8 mouse cellular contexts compared by ENCODE assay signal in genomic region chrX:106010762-106011161, GRCm38 (mm10). TPM values are rescaled to one million over a fixed set of nuclear protein-coding genes. Genes with fewer than 3 reads are reported as not detected.
DNase-seq lines count a peak whose midpoint lies in the region; ATAC-seq and TF ChIP-seq lines count a peak whose summit lies in the region.

No protein-coding gene starts in this region.

- H3K4me1 ChIP-seq in heart, postnatal 0 days (ENCODE audit: control insufficient read depth, insufficient read depth) = no peaks in the 10 kb centered on the region; the same call in 1 of the 2 replicates
- peaks cover 3% of the 10 kb centered on the region; the same call in 1 of the 2 replicates for H3K4me1 ChIP-seq in hindbrain, embryonic 12.5 days
- no peaks in the 10 kb centered on the region for H3K4me1 ChIP-seq in midbrain, embryonic 12.5 days

- H3K9me3 ChIP-seq in heart, postnatal 0 days (replicated peaks; ENCODE audit: control insufficient read depth, low read length) = no peaks in the 10 kb centered on the region
- H3K9me3 ChIP-seq in hindbrain, embryonic 12.5 days (replicated peaks) = no peaks in the 10 kb centered on the region
- no peaks in the 10 kb centered on the region for H3K9me3 ChIP-seq in midbrain, embryonic 12.5 days

- no peak for ATAC-seq in heart, postnatal 0 days (ENCODE audit: insufficient read depth, low read depth)
- ATAC-seq in hindbrain, embryonic 12.5 days (ENCODE audit: low FRiP score) = no peak
- no peak for ATAC-seq in midbrain, embryonic 12.5 days (ENCODE audit: low FRiP score, low read depth)

- no peak for DNase-seq in heart, postnatal 0 days (ENCODE audit: low spot score)
- no peak for DNase-seq in heart, postnatal 10 days
- peak; percentile 8 for DNase-seq in ZHBTc4 (ENCODE audit: low read depth, low spot score)
- DNase-seq in cerebellum, adult 18-20 months = no peak
- DNase-seq in layer of hippocampus, postnatal 25 days (ENCODE audit: extremely low spot score in 1 of 2, low spot score in 1 of 2) = no peak
- DNase-seq in frontal cortex, postnatal 10 days (ENCODE audit: low spot score in 2 of 2) = no peak

- H3K4me3 ChIP-seq in heart, postnatal 0 days (ENCODE audit: low read depth, low read length) = peak overlapping the region; percentile 71
- peak overlapping the region; percentile 51 for H3K4me3 ChIP-seq in hindbrain, embryonic 12.5 days
- H3K4me3 ChIP-seq in midbrain, embryonic 12.5 days = peak overlapping the region; percentile 56

- peak overlapping the region; percentile 65; the same call in 1 of the 2 replicates for H3K9ac ChIP-seq in heart, postnatal 0 days (replicated peaks; ENCODE audit: low read depth, low read length)
- peak overlapping the region; percentile 53; the same call in 1 of the 2 replicates for H3K9ac ChIP-seq in hindbrain, embryonic 12.5 days
- H3K9ac ChIP-seq in midbrain, embryonic 12.5 days (replicated peaks) = peak overlapping the region; percentile 53

- peak overlapping the region; percentile 67 for H3K4me2 ChIP-seq in heart, postnatal 0 days (ENCODE audit: low read depth, low read length)
- H3K4me2 ChIP-seq in hindbrain, embryonic 12.5 days (replicated peaks) = peak overlapping the region; percentile 50
- peak overlapping the region; percentile 53 for H3K4me2 ChIP-seq in midbrain, embryonic 12.5 days (replicated peaks)

- H3K36me3 ChIP-seq in heart, postnatal 0 days (replicated peaks; ENCODE audit: control insufficient read depth, insufficient read depth, low read length) = no peaks in the 10 kb centered on the region
- H3K36me3 ChIP-seq in hindbrain, embryonic 12.5 days = no peaks in the 10 kb centered on the region
- H3K36me3 ChIP-seq in midbrain, embryonic 12.5 days = no peaks in the 10 kb centered on the region

- intact Hi-C loops in heart, postnatal 10 days (cut with DNase I) = loop anchor here (2.0 to 10.0 kb wide), 3 partner anchors 82 to 886 kb away; partner anchors contain the start of genes Atrx and Magee1

- 13% methylated on average over 3 of the region's 3 CpGs for WGBS in heart, postnatal 0 days
- WGBS in hindbrain, embryonic 12.5 days = 23% methylated on average over 2 of the region's 3 CpGs
- 19% methylated on average over 3 of the region's 3 CpGs for WGBS in midbrain, embryonic 12.5 days

- no peaks in the 10 kb centered on the region for H3K27me3 ChIP-seq in heart, postnatal 0 days (ENCODE audit: control insufficient read depth, insufficient read depth, low read length)
- H3K27me3 ChIP-seq in hindbrain, embryonic 12.5 days = no peaks in the 10 kb centered on the region
- H3K27me3 ChIP-seq in midbrain, embryonic 12.5 days = no peaks in the 10 kb centered on the region

- no peak for TF ChIP-seq EP300 in heart, postnatal 0 days (IDR thresholded peaks at IDR 0.05; ENCODE audit: low read depth)

- peak overlapping the region; percentile 94; the same call in 1 of the 2 replicates for H3K27ac ChIP-seq in heart, postnatal 0 days (ENCODE audit: low read depth)
- H3K27ac ChIP-seq in hindbrain, embryonic 12.5 days = no peak overlapping the region
- no peak overlapping the region for H3K27ac ChIP-seq in midbrain, embryonic 12.5 days (replicated peaks)

- no peak for TF ChIP-seq CTCF in heart, postnatal 0 days (IDR thresholded peaks at IDR 0.05; ENCODE audit: low read depth)

RNA-seq across cellular contexts. Expression of gene Magt1, which starts 0.9 kb away (rescaled TPM):
- total RNA-seq in heart, postnatal 0 days (2014; rRNA removed; ENCODE audit: low replicate concordance) = 32.5 and 39.5 TPM in 2 replicates
- 24.2 and 28.0 TPM in 2 replicates for polyA plus RNA-seq in heart, postnatal 0 days (2015; fragmentation: Nextera tagmentation; extraction: Ambion mirVana)
- 10 to 100 TPM; 40.7 to 46.4 TPM for total RNA-seq in heart, postnatal 10 days (2021)
- polyA plus RNA-seq in hindbrain, embryonic 12.5 days (2016; fragmentation: Nextera tagmentation; extraction: Ambion mirVana) = 46.5 and 49.9 TPM in 2 replicates
- 36.8 and 37.5 TPM in 2 replicates for polyA plus RNA-seq in midbrain, embryonic 12.5 days (2016; fragmentation: Nextera tagmentation; extraction: Ambion mirVana)
- 10 to 100 TPM; 14.2 to 17.3 TPM for total RNA-seq in layer of hippocampus, postnatal 25 days (2021)

RNA-seq across cellular contexts. Expression of gene Cox7b, which starts 4.7 kb away (rescaled TPM):
- total RNA-seq in heart, postnatal 0 days (2014; rRNA removed; ENCODE audit: low replicate concordance) = 1,061 and 1,234 TPM in 2 replicates
- polyA plus RNA-seq in heart, postnatal 0 days (2015; fragmentation: Nextera tagmentation; extraction: Ambion mirVana) = 1,884 and 1,954 TPM in 2 replicates
- total RNA-seq in heart, postnatal 10 days (2021) = 1,000 to 10,000 TPM; 1,383 to 1,437 TPM
- polyA plus RNA-seq in hindbrain, embryonic 12.5 days (2016; fragmentation: Nextera tagmentation; extraction: Ambion mirVana) = 285 and 293 TPM in 2 replicates
- 288 and 289 TPM in 2 replicates for polyA plus RNA-seq in midbrain, embryonic 12.5 days (2016; fragmentation: Nextera tagmentation; extraction: Ambion mirVana)
- 100 to 1,000 TPM; 315 to 325 TPM for total RNA-seq in layer of hippocampus, postnatal 25 days (2021)

RNA-seq across cellular contexts. Expression of gene Atp7a, which starts 16.3 kb away (rescaled TPM):
- 8.7 and 16.9 TPM in 2 replicates for total RNA-seq in heart, postnatal 0 days (2014; rRNA removed; ENCODE audit: low replicate concordance)
- polyA plus RNA-seq in heart, postnatal 0 days (2015; fragmentation: Nextera tagmentation; extraction: Ambion mirVana) = 5.4 and 6.3 TPM in 2 replicates
- 10 to 100 TPM; 12.5 to 13.5 TPM for total RNA-seq in heart, postnatal 10 days (2021)
- polyA plus RNA-seq in hindbrain, embryonic 12.5 days (2016; fragmentation: Nextera tagmentation; extraction: Ambion mirVana) = 29.1 and 30.2 TPM in 2 replicates
- 27.8 and 28.0 TPM in 2 replicates for polyA plus RNA-seq in midbrain, embryonic 12.5 days (2016; fragmentation: Nextera tagmentation; extraction: Ambion mirVana)
- total RNA-seq in layer of hippocampus, postnatal 25 days (2021) = 1 to 10 TPM; 6.2 to 7.2 TPM
